Mouse (Mus musculus): ENCODE results near the gene Bbox1. TPM values are rescaled to one million over a fixed set of nuclear protein-coding genes. Genes with fewer than 3 reads are reported as not detected.

Gene Bbox1
- total RNA-seq (2023), result not detected

GRCm38 (mm10) chr2:110314509-110315155, at the start of gene Bbox1:
Gene Bbox1, minus strand, starts transcription at chr2:110314560.

GRCm38 (mm10) chr2:110362432-110363283, 48.3 kb upstream of the Bbox1 start, which contains the start of gene Fibin:
Gene Fibin, minus strand, starts transcription at chr2:110363183.

Other genes with a start within 250 kb of the Bbox1 start
- gene Fibin, start 48.6 kb upstream of the Bbox1 start, total RNA-seq (2023), result not detected